Mouse (Mus musculus): ENCODE measurements around the gene Ptges.

DNA sequence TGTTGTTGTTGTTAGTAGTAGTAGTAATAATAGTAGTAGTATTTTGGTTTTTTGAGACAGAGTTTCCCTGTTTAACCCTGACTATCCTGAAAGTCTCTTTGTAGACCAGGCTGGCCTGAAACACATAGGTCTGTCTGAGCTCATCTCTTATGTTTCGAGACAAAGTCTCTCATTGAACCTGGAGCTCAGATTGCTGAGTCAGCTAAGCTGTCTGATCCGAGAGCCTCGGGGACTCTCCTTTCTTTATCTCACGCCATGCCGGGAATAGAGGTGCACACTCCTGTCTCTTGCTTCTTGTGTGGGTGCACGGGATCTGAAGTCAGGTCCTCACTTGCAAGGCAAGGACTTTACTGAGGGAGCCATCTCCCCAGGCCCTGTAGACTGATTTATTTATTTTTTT lies 3.4 kb upstream of the Ptges start:
- TF ChIP-seq EP300 (IDR thresholded peaks at IDR 0.05; ENCODE audit: low read depth) (no peak), CTCF (IDR thresholded peaks at IDR 0.05; ENCODE audit: low read depth) (no peak)
